Mouse (Mus musculus) gastrocnemius, adult 8-10 months (tissue): ENCODE results near the gene C130050O18Rik. TPM values are rescaled to one million over a fixed set of nuclear protein-coding genes. Genes with fewer than 3 reads are reported as not detected.

Experiments
- DNase-seq, 2 experiments: peaks; one replicate each; pipeline ENCODE4 v3.0.0; 2022; ENCODE audit warnings: low spot score in 2 of 2
- total RNA-seq, 4 experiments: library from RNA; stranded (reverse); gene quantifications; 2 replicates each; pipeline ENCODE4 v1.2.4; 2022

Gene C130050O18Rik
- total RNA-seq, 4 experiments from 2014 or later = 0.15 to 0.27 TPM; not detected in 2

GRCm38 (mm10) chr5:139397359-139397916, 7.6 kb upstream of the C130050O18Rik start:
- DNase-seq = no peak

- DNase-seq = peak; percentile 95 to 97
These were observed 6.9 kb upstream of the C130050O18Rik start for GRCm38 (mm10) chr5:139397959-139398753.

GRCm38 (mm10) chr5:139398786-139399185, 6.3 kb upstream of the C130050O18Rik start:
- no peak for DNase-seq

GRCm38 (mm10) chr5:139399991-139400390, 5.1 kb upstream of the C130050O18Rik start:
- DNase-seq = no peak

GRCm38 (mm10) chr5:139402106-139402505, 3.0 kb upstream of the C130050O18Rik start:
- DNase-seq = no peak

- no peak for DNase-seq
These were observed 1.3 kb upstream of the C130050O18Rik start for GRCm38 (mm10) chr5:139403692-139404260.

- no peak for DNase-seq
These were observed 398 bp downstream of the C130050O18Rik start for GRCm38 (mm10) chr5:139405478-139405877.

GRCm38 (mm10) chr5:139405953-139406352, 873 bp downstream of the C130050O18Rik start:
- DNase-seq = no peak

- peak in 1 of 2 experiments; percentile 62 for DNase-seq
These were observed 2.2 kb downstream of the C130050O18Rik start for GRCm38 (mm10) chr5:139407121-139407885.

GRCm38 (mm10) chr5:139408511-139408910, 3.4 kb downstream of the C130050O18Rik start:
- no peak for DNase-seq

- DNase-seq = peak; percentile 75 to 84
These were observed 4.3 kb downstream of the C130050O18Rik start for GRCm38 (mm10) chr5:139409412-139409811.

- no peak for DNase-seq
These were observed 5.0 kb downstream of the C130050O18Rik start for GRCm38 (mm10) chr5:139410056-139410455.

- no peak for DNase-seq
These were observed 6.0 kb downstream of the C130050O18Rik start for GRCm38 (mm10) chr5:139411117-139411516.

GRCm38 (mm10) chr5:139411665-139412314, 6.7 kb downstream of the C130050O18Rik start:
- no peak for DNase-seq

GRCm38 (mm10) chr5:139413545-139413944, 8.5 kb downstream of the C130050O18Rik start:
- no peak for DNase-seq

GRCm38 (mm10) chr5:139415001-139415400, 9.9 kb downstream of the C130050O18Rik start:
- no peak for DNase-seq

GRCm38 (mm10) chr5:139416942-139417341, 11.9 kb downstream of the C130050O18Rik start:
- no peak for DNase-seq

GRCm38 (mm10) chr5:139417480-139417879, 12.4 kb downstream of the C130050O18Rik start:
- DNase-seq = no peak

- DNase-seq = no peak
These were observed 13.0 kb downstream of the C130050O18Rik start for GRCm38 (mm10) chr5:139418110-139418509.

- no peak for DNase-seq
These were observed 13.6 kb downstream of the C130050O18Rik start for GRCm38 (mm10) chr5:139418633-139419032.
